Mouse (Mus musculus) common myeloid progenitor, adult 5-6 weeks (primary cell): ENCODE results near the gene Spint2. TPM values are rescaled to one million over a fixed set of nuclear protein-coding genes. Genes with fewer than 3 reads are reported as not detected.
"Not testable (repeated sequence)": the region's sequence is repeated elsewhere in the genome, so short reads cannot be mapped to it uniquely, and the experiment has no call there.

ENCODE experiments used
- ATAC-seq: replicated peaks from 2 replicates; pipeline ENCODE4 v1.8.0; 2016; ENCODE audit warnings: low read depth, mild to moderate bottlenecking, moderate TSS enrichment, inconsistent platforms; ENCODE audit not compliant: poor library complexity, severe bottlenecking
- total RNA-seq: library from RNA; stranded (forward); fragments of 200-1000, 187-1606 nt; gene quantifications from 2 replicates; pipeline ENCODE4 v1.2.3, GENCODE M21; 2017

Gene Spint2
- total RNA-seq, 1 experiment from 2014 or later: 25.3 TPM

- ATAC-seq: peak; percentile 34
Measured at GRCm38 (mm10) chr7:29248261-29248841, 33.4 kb downstream of the Spint2 start, which contains the start of gene 2200002D01Rik. Gene 2200002D01Rik (minus strand): TSS chr7:29248466.

- ATAC-seq: no peak
Measured at GRCm38 (mm10) chr7:29247706-29248105, 34.0 kb downstream of the Spint2 start.

GRCm38 (mm10) chr7:29247314-29247700, 34.4 kb downstream of the Spint2 start:
- peak; percentile 72 for ATAC-seq

- no peak for ATAC-seq
Measured at GRCm38 (mm10) chr7:29246619-29247313, 34.9 kb downstream of the Spint2 start.

GRCm38 (mm10) chr7:29246015-29246414, 35.7 kb downstream of the Spint2 start:
- no peak for ATAC-seq

GRCm38 (mm10) chr7:29244732-29245416, 36.8 kb downstream of the Spint2 start:
- peak; percentile 45; the same call in 1 of the 2 replicates for ATAC-seq

- ATAC-seq: peak; percentile 95
Measured at GRCm38 (mm10) chr7:29238019-29238967, 43.4 kb downstream of the Spint2 start, which contains the start of gene Yif1b. Gene Yif1b (plus strand): TSS chr7:29238329.

- ATAC-seq: not testable (repeated sequence)
Measured at GRCm38 (mm10) chr7:29237596-29237995, 44.1 kb downstream of the Spint2 start.

- no peak for ATAC-seq
Measured at GRCm38 (mm10) chr7:29236593-29236992, 45.1 kb downstream of the Spint2 start.

- ATAC-seq: no peak
Measured at GRCm38 (mm10) chr7:29234661-29235060, 47.1 kb downstream of the Spint2 start.

GRCm38 (mm10) chr7:29233745-29234144, 48.0 kb downstream of the Spint2 start:
- peak; percentile 42 for ATAC-seq

GRCm38 (mm10) chr7:29232247-29233013, 49.3 kb downstream of the Spint2 start, which contains the start of gene Kcnk6:
Gene Kcnk6 (minus strand): TSS chr7:29232515.
- ATAC-seq: peak; percentile 30; the same call in 1 of the 2 replicates

GRCm38 (mm10) chr7:29231517-29231916, 50.2 kb downstream of the Spint2 start:
- no peak for ATAC-seq

GRCm38 (mm10) chr7:29230560-29230959, 51.2 kb downstream of the Spint2 start:
- peak; percentile 11 for ATAC-seq

GRCm38 (mm10) chr7:29228202-29228601, 53.5 kb downstream of the Spint2 start:
- ATAC-seq: no peak

GRCm38 (mm10) chr7:29225520-29225919, 56.2 kb downstream of the Spint2 start:
- ATAC-seq: no peak

GRCm38 (mm10) chr7:29224756-29225394, 56.8 kb downstream of the Spint2 start:
- ATAC-seq: peak; percentile 39; the same call in 1 of the 2 replicates

GRCm38 (mm10) chr7:29214846-29215245, 66.9 kb downstream of the Spint2 start:
- no peak for ATAC-seq

- no peak for ATAC-seq
Measured at GRCm38 (mm10) chr7:29214236-29214635, 67.5 kb downstream of the Spint2 start.
